Mouse (Mus musculus) kidney, adult 18-20 months (tissue): ENCODE measurements around the gene Snrpa1.

Source experiments
- DNase-seq: peaks from one replicate; pipeline ENCODE4 v3.0.0; 2021

The Snrpa1 gene

GRCm38 (mm10) chr7:66079364-66080230, 20.8 kb downstream of the Snrpa1 start, which contains the start of gene Selenos:
TSS of gene Selenos (plus strand) at chr7:66079649.
- DNase-seq: peak; percentile 95

DNA sequence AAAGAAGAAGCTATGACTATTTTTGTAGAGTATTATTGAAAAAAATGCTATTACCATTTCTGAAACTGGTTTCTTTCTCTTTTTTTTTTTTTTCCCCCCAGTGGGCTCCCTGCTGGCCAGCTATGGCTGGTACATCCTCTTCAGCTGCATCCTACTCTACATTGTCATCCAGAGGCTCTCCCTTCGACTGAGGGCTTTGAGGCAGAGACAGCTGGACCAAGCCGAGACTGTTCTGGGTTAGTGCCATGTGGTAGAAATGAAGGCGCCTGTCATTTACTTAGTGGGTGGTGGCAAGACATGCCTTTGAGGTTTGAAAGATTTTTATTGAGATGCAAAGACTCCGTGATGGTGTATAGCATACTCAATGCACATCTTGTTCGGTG, 21.4 kb downstream of the Snrpa1 start:
- no peak for DNase-seq

DNA sequence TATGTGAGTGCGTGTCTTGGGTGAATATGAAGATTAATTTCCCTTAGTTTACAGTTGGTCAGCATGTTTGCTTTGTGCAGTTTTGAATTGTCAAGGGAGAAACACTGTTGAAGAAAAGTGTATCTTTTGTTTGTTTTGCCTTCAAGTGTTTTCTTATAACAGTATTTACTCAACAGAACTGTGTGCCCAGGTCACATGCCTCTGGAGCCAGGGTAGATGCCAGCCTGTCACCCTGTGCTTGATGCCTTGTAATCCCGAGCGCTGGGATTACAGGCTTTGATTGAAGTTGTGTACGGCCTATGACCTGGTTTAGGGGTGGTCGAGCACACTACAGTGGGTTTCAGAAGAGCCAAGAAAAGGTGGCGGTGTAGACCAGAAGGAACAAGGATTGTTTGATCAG, 25.0 kb downstream of the Snrpa1 start:
- DNase-seq: no peak

- no peak for DNase-seq
Measured at GRCm38 (mm10) chr7:66084546-66084945, 25.7 kb downstream of the Snrpa1 start.

GRCm38 (mm10) chr7:66087652-66088051, 28.8 kb downstream of the Snrpa1 start:
- DNase-seq: no peak

DNA sequence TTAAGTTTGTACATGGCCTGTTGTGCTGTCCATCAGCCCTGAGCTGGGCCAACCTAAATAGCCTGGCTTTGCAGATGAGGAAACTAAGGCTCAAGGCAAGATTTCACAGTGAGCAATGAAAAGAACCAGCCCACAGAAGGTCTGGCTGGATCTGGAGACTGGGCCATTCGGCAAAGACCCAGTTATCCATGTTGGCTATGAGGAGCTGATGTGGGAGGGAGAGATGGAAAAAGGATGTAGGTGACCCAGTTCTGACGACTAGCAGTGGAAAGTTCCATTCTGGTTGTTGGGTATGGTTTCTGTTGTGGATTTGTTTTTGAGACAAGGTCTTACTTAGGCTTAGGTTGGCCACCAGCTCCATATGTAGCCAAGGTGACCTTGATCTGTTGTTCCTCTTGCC, 29.3 kb downstream of the Snrpa1 start:
- no peak for DNase-seq

DNA sequence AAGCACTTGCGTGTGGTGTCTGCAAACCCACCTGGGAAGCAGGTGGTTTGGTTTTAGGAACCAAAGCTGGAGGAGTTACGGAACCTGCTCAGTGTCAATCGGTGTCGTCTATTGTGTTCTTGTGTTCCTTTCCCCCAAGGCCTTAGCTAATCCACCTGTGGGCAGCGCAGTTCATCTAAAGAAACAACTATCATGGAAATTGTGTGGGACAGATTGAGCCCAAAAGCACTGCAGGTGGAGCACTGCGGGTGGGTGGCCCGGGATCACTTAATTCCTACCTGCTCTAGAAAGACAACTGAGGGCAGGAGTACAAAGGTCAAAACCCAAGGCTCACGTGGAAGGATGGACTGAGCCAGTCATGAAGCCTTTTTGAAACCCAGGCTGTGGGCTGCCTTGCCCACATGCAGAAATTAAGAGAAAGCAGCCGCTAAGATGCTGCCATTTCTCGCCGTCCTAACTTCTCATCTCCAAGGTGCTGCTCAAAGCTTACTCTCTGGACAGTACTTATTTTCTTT, 31.9 kb downstream of the Snrpa1 start:
- peak; percentile 18 for DNase-seq

DNA sequence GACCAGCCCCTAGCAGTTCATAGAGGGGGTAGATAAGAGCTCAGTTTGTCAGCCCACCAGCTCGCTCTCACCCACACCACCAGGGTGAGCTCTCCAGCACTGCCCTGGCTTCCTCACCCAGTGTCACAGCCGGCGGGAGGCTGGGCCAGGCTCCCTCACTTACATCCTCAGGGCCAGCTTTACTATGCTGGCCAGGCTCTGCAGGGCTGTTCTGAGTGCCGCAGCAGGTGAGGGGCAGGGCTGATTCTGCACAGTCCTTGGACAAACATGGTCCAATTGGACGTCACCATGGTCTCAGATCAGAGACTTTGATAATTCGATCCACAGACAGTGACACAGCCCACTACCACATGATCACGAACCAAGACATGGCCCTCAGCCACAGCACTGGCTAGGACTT, 32.8 kb downstream of the Snrpa1 start:
- no peak for DNase-seq

- DNase-seq: no peak
Measured at GRCm38 (mm10) chr7:66092656-66093055, 33.9 kb downstream of the Snrpa1 start.

DNA sequence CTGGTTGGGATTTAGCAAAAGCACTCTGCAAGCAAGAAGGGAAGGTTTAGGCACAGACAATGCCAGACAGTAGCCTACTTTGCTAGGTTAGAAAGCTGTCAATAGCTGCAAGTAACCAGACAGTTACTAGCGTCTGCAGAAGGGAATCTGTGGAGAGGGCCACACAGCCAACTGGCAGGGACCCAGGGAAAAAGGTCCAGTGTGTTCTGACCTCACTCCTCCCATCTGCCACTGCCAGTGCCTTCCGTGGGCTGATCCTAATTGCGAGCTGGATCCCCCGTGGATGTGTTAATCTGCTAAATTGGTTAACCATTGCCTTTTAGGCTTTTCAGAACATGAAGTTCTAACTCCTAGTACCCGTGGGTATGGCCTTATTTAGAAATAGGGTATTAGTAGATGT, 35.3 kb downstream of the Snrpa1 start:
- DNase-seq: peak; percentile 35

GRCm38 (mm10) chr7:66098803-66099202, 40.0 kb downstream of the Snrpa1 start:
- DNase-seq: no peak

DNA sequence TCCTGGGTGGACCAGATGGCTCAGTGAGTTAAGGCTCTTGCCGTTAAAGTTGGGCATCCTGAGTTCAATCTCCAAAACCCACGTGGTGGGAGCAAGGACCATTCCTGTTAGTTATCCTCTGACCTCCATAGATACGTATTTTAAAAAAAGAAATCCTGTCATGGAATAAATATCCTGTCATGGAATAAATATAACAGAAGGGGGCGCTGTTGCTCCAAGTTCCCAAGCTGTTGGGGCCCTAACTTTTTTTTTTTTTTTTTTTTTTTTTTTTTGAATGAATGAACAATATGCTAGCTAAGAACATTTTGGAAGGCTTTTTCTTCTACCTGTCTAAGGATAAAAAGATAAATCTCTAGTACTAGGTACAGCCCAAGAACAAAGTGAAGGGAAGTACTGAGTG, 43.1 kb downstream of the Snrpa1 start:
- DNase-seq: no peak

DNA sequence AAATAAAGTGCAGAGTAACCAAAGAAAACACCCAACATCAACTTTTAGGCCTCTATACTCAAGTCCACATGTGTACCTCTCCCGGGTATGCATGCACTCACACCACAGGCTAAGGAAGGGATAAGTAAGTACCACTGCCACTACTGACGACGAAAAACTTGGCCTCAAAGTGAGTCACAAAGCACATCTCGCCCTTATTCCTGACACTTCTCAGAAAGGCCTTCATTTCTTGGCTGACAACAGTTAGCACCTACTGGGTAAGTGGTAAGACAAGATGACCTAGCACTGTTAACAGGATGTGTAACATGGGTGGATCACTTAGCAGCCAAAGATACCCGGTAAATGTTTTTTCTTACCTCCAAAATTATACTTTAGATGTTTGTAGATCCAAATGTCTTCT, 45.7 kb downstream of the Snrpa1 start:
- no peak for DNase-seq

GRCm38 (mm10) chr7:66105771-66106170, 47.0 kb downstream of the Snrpa1 start:
- DNase-seq: no peak

DNA sequence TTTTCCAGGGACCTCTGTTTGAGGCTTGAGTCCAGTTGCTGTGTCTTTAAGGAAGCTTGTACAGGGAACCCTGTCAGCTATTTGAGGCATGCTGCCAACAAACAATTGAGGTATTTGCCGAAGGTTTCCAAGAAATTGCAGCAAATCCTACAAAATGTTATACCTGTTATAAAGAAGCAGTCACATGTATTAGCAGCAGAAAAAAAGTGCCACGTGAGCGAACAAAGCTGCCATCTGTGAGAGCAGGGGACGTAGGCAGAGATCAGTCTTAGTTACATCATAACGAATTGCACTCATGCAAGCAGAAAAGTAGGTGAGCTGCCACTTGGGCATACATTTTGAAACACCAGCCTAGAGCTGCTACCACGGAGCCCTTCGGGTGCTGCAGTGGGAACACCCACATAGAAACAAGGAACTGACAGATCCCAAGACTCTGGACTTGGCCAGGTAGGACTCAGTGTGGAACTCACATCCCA, 47.8 kb downstream of the Snrpa1 start:
- DNase-seq: no peak

DNA sequence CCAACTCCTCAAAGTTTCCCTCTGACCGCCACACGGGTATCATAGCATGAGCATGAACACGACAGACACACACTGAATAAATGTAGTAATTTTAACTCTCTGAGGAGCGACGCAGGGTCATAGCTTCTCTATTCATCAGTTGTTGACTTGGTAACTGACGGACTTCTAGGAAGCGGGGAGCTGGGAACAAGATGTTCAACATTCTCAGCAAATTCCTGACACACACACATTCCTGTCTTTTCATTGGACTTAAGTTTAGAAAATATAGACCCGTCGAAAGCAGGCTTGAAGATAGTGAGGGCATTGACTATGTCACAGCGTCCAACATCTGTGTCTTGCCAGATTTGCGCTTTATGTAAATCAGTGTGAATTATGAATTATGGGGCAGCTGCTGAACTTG, 48.4 kb downstream of the Snrpa1 start:
- peak; percentile 34 for DNase-seq

GRCm38 (mm10) chr7:66107930-66108329, 49.1 kb downstream of the Snrpa1 start:
- peak; percentile 20 for DNase-seq

DNA sequence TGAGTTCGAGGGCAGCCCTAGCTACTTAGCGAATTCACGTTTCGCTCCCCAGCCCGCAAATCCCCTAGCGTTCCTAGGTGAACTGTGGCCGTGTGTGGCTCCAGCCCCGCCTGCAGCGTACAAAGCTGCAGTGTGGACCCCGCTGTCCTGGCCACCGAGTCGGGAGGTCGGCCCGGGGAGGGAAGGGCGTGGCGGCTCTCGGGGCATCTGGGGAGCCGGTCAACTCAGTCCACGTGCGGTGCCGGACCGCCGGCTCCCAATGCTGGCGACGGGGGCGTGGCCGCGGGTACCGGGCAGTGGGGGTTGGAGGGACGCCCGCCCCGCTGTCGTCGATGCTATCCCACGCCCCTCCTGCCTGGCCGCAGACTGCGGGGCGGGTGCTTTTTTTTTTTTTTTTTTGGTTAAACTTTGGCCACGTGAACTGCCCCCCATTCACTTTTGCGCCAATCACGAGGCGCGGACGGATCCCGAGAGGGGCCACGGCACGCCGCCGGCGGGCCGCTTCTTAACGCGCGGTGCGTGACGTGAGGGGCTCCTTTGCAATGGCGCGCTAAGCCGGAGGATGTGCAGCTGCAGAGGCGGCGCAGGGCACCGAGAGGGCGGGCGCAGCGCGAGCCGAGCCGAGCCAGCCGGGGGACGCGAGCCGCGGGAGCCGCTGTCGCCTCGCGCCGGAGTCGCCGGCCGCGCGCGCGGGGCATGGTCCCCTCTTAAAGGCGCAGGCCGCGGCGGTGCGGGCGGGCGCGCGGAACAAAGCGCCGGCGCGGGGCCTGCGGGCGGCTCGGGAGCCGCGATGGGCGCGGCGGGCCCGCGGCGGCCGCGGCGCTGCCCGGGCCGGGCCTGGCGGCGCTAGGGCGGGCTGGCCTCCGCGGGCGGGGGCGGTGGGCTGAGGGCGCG, 50.4 kb downstream of the Snrpa1 start, which contains the start of gene Chsy1:
Gene Chsy1 (plus strand): TSS at position 555 of the 894 bp plus-strand sequence.
- peak; percentile 89 for DNase-seq

DNA sequence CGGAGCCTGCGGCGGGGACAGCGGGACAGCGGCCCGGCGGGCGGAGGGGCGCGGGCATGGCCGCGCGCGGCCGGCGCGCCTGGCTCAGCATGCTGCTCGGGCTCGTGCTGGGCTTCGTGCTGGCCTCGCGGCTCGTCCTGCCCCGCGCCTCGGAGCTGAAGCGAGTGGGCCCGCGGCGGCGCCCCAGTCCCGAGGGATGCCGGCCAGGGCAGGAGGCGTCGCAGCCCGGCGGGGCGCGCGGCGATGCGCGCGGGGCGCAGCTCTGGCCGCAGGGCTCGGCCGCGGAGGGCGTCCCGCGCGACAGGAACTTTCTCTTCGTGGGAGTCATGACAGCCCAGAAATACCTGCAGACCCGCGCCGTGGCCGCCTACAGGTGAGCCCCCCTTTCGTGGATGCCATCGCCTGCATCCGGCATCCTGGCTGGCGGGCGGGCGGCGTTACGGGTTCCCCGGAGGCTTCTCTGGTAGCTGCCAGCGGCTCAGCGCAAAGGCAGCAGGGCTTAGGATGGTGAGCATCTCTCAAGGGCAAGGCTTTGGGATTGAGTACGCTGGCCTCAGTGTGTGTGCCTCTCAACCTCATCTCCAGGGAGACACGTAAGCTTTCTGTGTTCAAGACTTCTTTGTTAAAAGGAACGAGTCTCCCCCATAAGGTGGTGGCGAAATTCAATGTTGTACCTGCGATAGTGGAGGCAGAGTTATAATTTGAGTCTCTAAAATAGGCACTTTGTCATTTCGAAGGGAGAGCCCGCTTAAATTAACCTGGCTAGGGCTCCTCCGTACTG, 51.2 kb downstream of the Snrpa1 start:
- peak; percentile 45 for DNase-seq

GRCm38 (mm10) chr7:66110636-66111112, 51.9 kb downstream of the Snrpa1 start:
- peak; percentile 19 for DNase-seq

DNA sequence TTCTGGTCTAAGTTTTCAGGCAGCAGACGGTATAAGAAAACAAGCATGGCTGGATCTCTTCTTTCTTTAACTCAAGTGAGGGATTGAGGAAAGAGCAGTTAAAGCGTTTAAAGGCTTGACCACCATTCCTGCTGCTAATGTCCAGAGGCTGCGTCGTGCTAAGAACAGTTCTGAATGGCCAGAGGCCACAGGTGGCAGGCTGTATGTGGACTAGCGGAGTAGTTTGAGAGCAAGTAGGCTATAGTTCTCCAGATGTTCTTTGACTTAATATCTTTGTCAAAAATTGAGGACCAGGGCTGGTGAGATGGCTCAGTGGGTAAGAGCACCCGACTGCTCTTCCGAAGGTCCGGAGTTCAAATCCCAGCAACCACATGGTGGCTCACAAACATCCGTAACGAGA, 52.4 kb downstream of the Snrpa1 start:
- no peak for DNase-seq

DNA sequence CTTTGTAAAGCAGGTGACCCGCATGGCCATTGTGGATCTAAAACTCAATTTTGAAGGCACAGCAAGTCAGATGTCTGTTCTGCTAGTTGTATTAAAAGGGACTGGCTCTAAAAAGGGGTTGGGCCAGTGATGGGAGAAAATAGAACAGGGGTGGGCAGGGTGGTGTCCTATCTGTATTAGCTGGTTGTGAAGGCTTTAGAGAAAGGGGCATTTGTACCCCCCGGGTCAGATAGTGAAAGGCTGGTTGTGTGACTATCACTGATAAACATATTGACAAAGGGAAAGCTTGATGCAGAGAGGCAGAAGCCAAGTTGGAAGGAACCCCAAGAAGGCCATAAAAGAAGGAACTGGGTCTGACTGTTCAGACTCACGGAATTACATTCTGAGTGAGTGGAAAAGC, 54.8 kb downstream of the Snrpa1 start:
- DNase-seq: no peak
